Mouse (Mus musculus) limb, embryonic 13.5 days (tissue): ENCODE data around the gene Wdfy3. TPM values are rescaled to one million over a fixed set of nuclear protein-coding genes. Genes with fewer than 3 reads are reported as not detected.
"Not testable (repeated sequence)": the region's sequence is repeated elsewhere in the genome, so short reads cannot be mapped to it uniquely, and the experiment has no call there.

ENCODE experiments used
- ATAC-seq: fragments of 200-750 bp; cut with Nextera tagmentation; 2 replicates; pipeline ENCODE4 v1.8.0; 2017; ENCODE audit warnings: low read depth, moderate number of reproducible peaks, moderate TSS enrichment; ENCODE audit not compliant: low FRiP score
- H3K27ac ChIP-seq: fragments of 300-500 bp; sonication (generic); 2 replicates; pipeline ENCODE4 v1.5.1; 2015; ENCODE audit warnings: inconsistent platforms, mild to moderate bottlenecking, moderate library complexity
- H3K27me3 ChIP-seq: fragments of 300-500 bp; sonication (generic); 2 replicates; pipeline ENCODE4 v1.6.1; 2015; ENCODE audit warnings: mild to moderate bottlenecking, inconsistent platforms
- H3K36me3 ChIP-seq: fragments of 300-500 bp; sonication (generic); 2 replicates; pipeline ENCODE4 v1.6.1; 2015; ENCODE audit warnings: inconsistent platforms, mild to moderate bottlenecking, moderate library complexity
- H3K4me1 ChIP-seq: fragments of 300-500 bp; sonication (generic); 2 replicates; pipeline ENCODE4 v1.6.1; 2015; ENCODE audit warnings: inconsistent platforms
- H3K4me2 ChIP-seq: fragments of 300-500 bp; sonication (generic); replicated peaks from 2 replicates; pipeline ENCODE4 v1.6.1; 2015; ENCODE audit warnings: inconsistent platforms, mild to moderate bottlenecking, moderate library complexity
- H3K4me3 ChIP-seq: fragments of 300-500 bp; sonication (generic); 2 replicates; pipeline ENCODE4 v1.5.1; 2015; ENCODE audit warnings: moderate library complexity, mild to moderate bottlenecking, inconsistent platforms
- H3K9ac ChIP-seq: fragments of 300-500 bp; sonication (generic); 2 replicates; pipeline ENCODE4 v1.6.1; 2015; ENCODE audit warnings: mild to moderate bottlenecking, inconsistent platforms
- H3K9me3 ChIP-seq: fragments of 300-500 bp; sonication (generic); 2 replicates; pipeline ENCODE4 v1.6.1; 2016; ENCODE audit warnings: inconsistent platforms
- WGBS: fragments of 180-500 bp; shearing (Covaris S2); methylation state at CpG from one replicate; pipeline ENCODE4 v1.1.7; 2015; 5-methylcytosine and 5-hydroxymethylcytosine counted together
- polyA plus RNA-seq: library from polyadenylated mRNA; unstranded; fragments of >200 nt; fragmentation: Nextera tagmentation; extraction: Ambion mirVana; gene quantifications from 2 replicates; pipeline ENCODE4 v1.2.1, GENCODE M21; 2015

Wdfy3 gene
- polyA plus RNA-seq, 1 experiment from 2014 or later = 18.6 TPM

DNA sequence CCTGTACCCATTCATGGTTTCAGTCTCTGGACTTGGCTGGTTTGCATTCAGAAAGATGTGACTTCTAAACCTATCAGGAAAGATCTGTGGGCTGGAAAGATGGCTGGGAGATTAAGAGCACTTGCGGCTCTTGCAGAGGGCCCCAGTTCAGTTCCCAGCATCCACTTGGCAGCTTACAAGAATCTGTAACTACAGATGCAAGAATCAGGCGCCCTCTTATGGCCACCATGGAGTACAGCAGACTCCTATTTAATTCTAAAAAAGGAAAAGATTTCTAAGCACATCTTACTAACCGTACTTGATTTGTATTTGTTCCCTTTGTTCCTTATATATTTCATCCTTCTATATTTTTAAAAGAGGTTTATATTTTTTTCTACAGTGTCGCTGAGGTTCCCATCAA is 137.7 kb downstream of the Wdfy3 start:
- no peak overlapping the region for H3K27ac ChIP-seq
- no peaks in the 10 kb centered on the region for H3K9me3 ChIP-seq
- 72% methylated on average over 4 of the region's 4 CpGs for WGBS
- H3K9ac ChIP-seq = no peak overlapping the region
- no peaks in the 10 kb centered on the region for H3K4me1 ChIP-seq
- no peak for ATAC-seq
- H3K4me2 ChIP-seq = no peak overlapping the region
- no peaks in the 10 kb centered on the region for H3K27me3 ChIP-seq
- H3K36me3 ChIP-seq = peaks cover 80% of the 10 kb centered on the region
- H3K4me3 ChIP-seq = no peak overlapping the region

DNA sequence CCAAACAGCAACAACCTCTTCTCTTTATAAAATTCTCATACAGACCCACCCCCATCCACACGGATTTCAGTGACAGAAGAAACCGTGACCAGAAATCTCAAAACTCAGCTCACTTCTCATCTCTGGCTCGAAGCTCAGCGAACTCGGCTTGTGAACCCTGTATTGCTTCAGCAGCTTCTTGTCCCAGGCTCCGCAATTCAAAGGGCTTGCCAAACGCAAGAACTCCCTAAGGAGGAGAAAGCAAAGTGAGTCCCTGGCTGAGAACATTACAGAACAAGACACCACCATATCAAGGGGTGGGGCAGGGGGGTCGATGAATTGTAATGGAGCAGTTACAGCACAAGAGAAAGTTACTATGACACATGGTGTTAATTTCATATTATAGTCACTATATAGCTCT is 143.4 kb downstream of the Wdfy3 start:
- Histone ChIP-seq H3K27ac (no peak overlapping the region), H3K4me2 (no peak overlapping the region), H3K4me3 (no peak overlapping the region), H3K9me3 (no peaks in the 10 kb centered on the region), H3K9ac (no peak overlapping the region), H3K27me3 (no peaks in the 10 kb centered on the region), H3K36me3 (peaks cover 89% of the 10 kb centered on the region), H3K4me1 (no peaks in the 10 kb centered on the region)
- no peak for ATAC-seq
- WGBS = 92% methylated on average over 8 of the region's 8 CpGs

DNA sequence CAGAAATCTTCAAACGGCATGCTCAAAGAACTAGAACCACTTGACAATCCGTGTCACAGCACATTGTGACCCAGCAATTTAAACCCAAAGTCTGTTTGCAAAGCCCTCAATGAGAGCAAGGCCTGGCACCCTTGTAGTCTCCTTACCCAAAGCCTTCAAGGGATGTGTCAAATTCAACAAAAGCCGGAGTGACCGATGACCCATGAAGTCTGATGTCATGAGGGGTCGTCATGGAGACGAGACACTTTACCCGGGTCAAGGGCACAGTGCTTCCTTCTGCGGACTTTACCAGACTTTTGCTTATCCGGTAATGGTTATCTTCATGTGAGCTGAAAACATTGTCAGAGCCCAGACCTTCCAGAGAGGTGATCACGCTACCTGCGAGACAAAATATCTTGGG is 146.0 kb downstream of the Wdfy3 start:
- no peak overlapping the region for H3K4me2 ChIP-seq
- H3K4me3 ChIP-seq = no peak overlapping the region
- H3K4me1 ChIP-seq = no peaks in the 10 kb centered on the region
- H3K27ac ChIP-seq = no peak overlapping the region
- H3K9ac ChIP-seq = no peak overlapping the region
- H3K9me3 ChIP-seq = no peaks in the 10 kb centered on the region
- ATAC-seq = no peak
- H3K36me3 ChIP-seq = peaks cover 90% of the 10 kb centered on the region
- WGBS = 93% methylated on average over 11 of the region's 11 CpGs
- H3K27me3 ChIP-seq = no peaks in the 10 kb centered on the region

DNA sequence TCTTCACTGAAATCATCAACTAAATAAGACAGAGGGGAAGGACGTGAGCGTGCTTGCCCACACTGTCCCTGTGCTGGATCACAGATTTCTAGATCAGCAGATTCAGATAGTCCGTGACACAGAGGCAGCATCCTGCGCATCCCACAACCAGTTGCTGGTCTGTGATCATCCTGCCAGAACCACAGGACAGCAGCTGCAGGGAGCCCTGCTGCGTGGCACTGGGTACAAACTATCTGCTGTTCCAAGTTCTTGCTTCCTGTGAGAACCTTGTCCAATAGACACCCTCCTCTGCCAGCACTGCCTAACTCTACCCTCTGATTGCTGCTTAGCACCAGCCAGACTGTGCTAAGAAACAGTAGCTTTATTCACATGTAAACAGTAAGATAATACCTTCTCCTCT is 150.2 kb downstream of the Wdfy3 start:
- Histone ChIP-seq H3K9me3 (no peaks in the 10 kb centered on the region), H3K4me3 (no peak overlapping the region), H3K9ac (no peak overlapping the region), H3K27me3 (no peaks in the 10 kb centered on the region), H3K36me3 (peaks cover 85% of the 10 kb centered on the region), H3K4me2 (no peak overlapping the region), H3K27ac (no peak overlapping the region), H3K4me1 (no peaks in the 10 kb centered on the region)
- WGBS = 93% methylated on average over 5 of the region's 5 CpGs
- ATAC-seq = no peak

DNA sequence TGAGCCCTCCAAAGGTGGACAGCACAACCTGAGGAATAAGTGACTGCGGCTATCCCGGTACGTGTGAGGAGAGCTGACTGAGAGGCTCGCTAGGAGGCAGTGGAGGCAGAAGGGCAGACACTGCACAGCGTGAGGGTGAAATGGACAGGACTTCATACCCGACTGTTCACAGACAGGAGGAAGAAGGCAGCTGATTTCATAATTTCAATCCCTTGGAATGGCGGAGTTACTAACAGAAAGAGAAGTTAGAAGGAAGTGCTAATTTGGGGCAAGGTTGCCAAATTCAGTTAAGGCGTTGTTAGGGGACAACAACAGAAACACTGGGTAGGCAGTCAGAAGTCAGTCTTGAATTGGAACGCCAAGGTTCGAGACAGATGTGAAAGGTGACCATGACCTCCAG is 160.3 kb downstream of the Wdfy3 start:
- Histone ChIP-seq H3K36me3 (peaks cover 90% of the 10 kb centered on the region), H3K9me3 (no peaks in the 10 kb centered on the region), H3K27me3 (no peaks in the 10 kb centered on the region), H3K4me2 (no peak overlapping the region), H3K4me1 (no peaks in the 10 kb centered on the region), H3K4me3 (no peak overlapping the region), H3K27ac (no peak overlapping the region), H3K9ac (no peak overlapping the region)
- WGBS = 92% methylated on average over 10 of the region's 10 CpGs
- ATAC-seq = no peak

DNA sequence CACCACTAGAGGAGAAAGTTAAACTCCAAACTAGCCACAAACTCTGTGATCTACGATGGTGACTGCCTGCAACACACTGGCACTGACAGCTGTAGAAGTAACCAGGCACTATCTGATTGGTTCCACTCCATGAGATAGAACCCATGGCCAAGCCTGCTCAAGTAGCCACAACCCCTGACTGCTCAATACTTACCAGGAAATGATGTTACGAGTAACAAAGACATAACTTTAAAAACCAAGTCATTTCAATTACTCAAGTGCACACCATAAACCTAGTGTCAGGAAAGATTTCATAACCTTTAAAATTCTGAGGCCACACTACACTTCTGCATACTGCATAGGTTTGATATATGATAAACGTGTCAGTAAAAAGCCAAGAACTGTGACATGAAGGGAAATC is 164.1 kb downstream of the Wdfy3 start:
- Histone ChIP-seq H3K4me1 (no peaks in the 10 kb centered on the region), H3K4me3 (no peak overlapping the region), H3K27me3 (no peaks in the 10 kb centered on the region), H3K9ac (no peak overlapping the region), H3K4me2 (no peak overlapping the region), H3K9me3 (no peaks in the 10 kb centered on the region), H3K36me3 (peaks cover 93% of the 10 kb centered on the region), H3K27ac (no peak overlapping the region)
- 92% methylated on average over 3 of the region's 3 CpGs for WGBS
- no peak for ATAC-seq

DNA sequence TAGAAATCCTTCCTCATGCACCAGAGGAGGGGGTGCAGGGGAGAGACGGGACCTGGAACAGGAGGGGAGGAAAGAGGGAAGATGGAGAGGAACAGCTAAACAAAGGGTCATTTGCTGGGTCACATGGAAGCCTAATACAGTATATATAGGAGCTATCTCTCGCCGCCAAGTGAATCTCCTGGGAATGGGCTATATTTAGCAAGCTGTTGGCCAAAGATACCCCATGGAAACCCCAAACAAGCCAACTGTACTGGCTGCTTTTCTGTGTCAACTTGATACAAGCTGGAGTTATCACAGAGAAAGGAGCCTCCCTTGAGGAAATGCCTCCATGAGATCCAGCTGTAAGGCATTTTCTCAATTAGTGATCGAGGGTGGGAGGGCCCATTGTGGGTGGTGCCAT is 164.9 kb downstream of the Wdfy3 start:
- H3K4me3 ChIP-seq, H3K4me1 ChIP-seq, H3K9ac ChIP-seq, ATAC-seq, H3K27ac ChIP-seq, H3K4me2 ChIP-seq, H3K9me3 ChIP-seq, H3K27me3 ChIP-seq: not testable (repeated sequence)
- WGBS = 86% methylated on average over 4 of the region's 4 CpGs
- peaks cover 94% of the 10 kb centered on the region for H3K36me3 ChIP-seq

DNA sequence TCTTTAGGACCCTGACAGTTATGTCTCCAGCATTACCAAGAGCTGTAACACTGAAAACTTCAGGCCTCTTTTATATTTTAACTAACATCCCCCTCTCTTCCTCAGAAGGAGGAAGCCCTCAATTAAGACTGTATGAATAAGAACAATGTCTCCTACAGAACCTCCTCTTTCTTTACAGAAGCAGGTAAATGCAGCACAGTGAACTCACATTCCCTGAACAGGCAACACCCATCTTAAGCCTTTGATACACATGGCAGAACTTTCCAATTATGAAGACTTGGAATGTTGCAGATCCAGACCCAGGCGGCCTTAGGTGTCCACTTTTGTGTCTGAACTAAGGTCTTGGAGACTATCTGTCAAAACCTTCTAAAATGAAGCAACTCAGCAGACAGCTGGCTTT is 167.0 kb downstream of the Wdfy3 start:
- H3K27me3 ChIP-seq = no peaks in the 10 kb centered on the region
- ATAC-seq = no peak
- no peak overlapping the region for H3K27ac ChIP-seq
- H3K9ac ChIP-seq = no peak overlapping the region
- 87% methylated on average over 1 of the region's 1 CpGs for WGBS
- no peaks in the 10 kb centered on the region for H3K9me3 ChIP-seq
- H3K4me2 ChIP-seq = no peak overlapping the region
- no peak overlapping the region for H3K4me3 ChIP-seq
- H3K4me1 ChIP-seq = no peaks in the 10 kb centered on the region
- peaks cover 92% of the 10 kb centered on the region for H3K36me3 ChIP-seq

DNA sequence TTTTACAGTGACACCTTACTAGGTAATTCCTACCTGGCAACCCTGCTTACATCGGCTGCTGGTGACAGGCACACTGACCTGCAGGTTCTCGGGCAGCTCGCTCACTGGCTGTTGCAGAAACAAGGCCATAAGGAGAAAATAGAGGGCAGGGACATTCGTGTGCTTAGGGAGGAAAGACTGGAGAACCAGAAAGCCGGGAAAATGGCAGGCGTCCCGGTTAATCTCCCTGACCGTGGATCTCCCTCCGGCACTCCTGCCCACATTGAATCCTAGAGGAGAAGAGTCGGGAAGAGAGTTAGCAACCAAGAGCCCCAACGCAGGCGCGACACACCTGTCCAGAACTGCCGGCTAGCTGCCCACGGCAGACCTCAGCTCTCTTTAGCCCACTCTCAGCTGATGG is 169.7 kb downstream of the Wdfy3 start:
- ATAC-seq = no peak
- Histone ChIP-seq H3K4me2 (no peak overlapping the region), H3K9me3 (no peaks in the 10 kb centered on the region), H3K4me1 (no peaks in the 10 kb centered on the region), H3K9ac (no peak overlapping the region), H3K27me3 (no peaks in the 10 kb centered on the region), H3K36me3 (peaks cover 92% of the 10 kb centered on the region), H3K4me3 (no peak overlapping the region), H3K27ac (no peak overlapping the region)
- WGBS = 94% methylated on average over 15 of the region's 15 CpGs

DNA sequence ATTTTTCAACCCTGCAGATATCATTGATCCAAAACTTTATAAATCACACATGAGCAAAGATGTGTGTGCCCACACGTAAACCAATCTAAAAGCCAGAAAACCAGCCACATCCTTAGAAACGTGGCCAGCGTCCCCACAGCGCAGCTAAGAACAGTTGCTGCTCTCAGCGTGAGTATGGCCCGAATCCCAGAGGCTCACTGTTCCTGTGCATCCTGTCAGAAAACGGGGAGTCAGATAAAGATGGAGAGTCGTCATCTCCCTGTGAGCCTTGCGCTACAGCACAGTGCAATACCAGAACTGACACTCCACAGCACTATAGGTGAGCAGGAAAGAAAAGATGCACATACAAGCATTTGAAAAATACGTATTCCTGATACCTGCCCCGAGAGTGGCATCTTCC is 172.9 kb downstream of the Wdfy3 start:
- Histone ChIP-seq H3K27me3 (no peaks in the 10 kb centered on the region), H3K9ac (no peak overlapping the region), H3K9me3 (no peaks in the 10 kb centered on the region), H3K36me3 (peaks cover 92% of the 10 kb centered on the region), H3K4me1 (no peaks in the 10 kb centered on the region), H3K4me3 (no peak overlapping the region), H3K4me2 (no peak overlapping the region), H3K27ac (no peak overlapping the region)
- no peak for ATAC-seq
- 95% methylated on average over 11 of the region's 11 CpGs for WGBS

DNA sequence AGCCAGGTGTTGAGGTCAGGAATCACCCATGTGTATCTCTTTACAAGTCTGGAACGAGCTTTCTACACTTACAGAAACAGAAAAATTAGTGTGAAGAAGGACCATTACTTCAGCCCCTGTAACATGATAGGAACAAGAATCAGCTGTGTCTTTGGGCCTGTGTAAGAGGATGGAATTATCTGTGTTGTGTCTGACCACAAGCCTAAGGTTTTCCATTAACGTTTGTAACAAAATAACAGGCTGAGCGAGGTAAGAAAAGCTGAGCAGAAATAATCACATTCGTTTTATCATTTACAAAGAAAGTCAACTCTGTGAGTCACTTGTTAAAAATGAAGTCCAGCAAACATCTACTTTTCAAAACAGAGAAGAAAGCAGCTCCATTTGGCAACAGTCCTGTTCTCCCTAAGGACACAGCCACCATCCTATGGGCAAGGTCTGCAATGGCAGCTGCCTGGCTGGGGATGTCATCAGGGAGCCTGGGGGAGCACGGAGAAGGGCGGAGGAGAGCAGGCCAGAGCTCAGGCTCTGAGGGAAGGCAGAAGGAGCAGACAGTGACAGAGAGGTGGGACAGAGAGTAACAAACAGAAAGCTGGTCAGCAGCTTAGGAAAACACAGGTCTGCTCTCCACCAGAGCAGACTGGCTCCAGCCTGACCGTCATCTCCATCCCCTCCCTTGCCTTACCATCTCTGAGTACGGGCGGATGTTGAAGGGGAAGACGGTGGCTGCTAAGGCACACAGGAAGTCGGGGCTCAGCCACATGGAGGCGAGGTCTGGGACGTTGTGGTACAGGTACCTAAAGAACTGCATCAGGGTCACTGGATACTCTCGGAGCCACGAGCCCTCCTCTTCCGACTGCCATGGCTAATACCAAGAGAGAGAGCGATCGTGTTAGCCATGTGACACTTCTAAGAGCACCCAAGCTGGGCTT is 173.7 kb downstream of the Wdfy3 start:
- Histone ChIP-seq H3K27ac (no peak overlapping the region), H3K27me3 (no peaks in the 10 kb centered on the region), H3K4me1 (no peaks in the 10 kb centered on the region), H3K4me3 (no peak overlapping the region), H3K4me2 (no peak overlapping the region), H3K9me3 (no peaks in the 10 kb centered on the region), H3K9ac (no peak overlapping the region), H3K36me3 (peaks cover 89% of the 10 kb centered on the region)
- no peak for ATAC-seq
- 89% methylated on average over 18 of the region's 18 CpGs for WGBS

DNA sequence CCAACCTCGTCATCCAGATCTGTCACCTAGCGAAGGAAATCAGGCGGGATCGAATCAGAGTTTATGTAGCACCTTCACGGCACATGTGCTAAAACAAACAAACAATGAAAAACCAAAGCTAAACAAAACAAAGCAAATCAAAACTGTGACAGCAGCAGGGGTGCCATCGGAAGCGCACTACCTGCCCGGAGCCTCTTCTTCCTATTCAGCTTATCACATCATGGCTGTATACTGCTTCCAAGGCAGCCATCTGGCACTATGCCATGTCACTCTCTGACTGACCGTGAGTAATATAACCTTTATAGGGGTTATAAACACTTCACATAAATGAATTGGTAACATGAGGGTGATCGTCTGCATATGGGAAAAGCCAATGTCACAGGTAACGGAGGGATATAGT is 174.6 kb downstream of the Wdfy3 start:
- H3K27me3 ChIP-seq = no peaks in the 10 kb centered on the region
- H3K9me3 ChIP-seq = no peaks in the 10 kb centered on the region
- no peak for ATAC-seq
- H3K36me3 ChIP-seq = peaks cover 89% of the 10 kb centered on the region
- H3K27ac ChIP-seq = no peak overlapping the region
- no peak overlapping the region for H3K9ac ChIP-seq
- H3K4me2 ChIP-seq = no peak overlapping the region
- 73% methylated on average over 11 of the region's 11 CpGs for WGBS
- no peak overlapping the region for H3K4me3 ChIP-seq
- H3K4me1 ChIP-seq = no peaks in the 10 kb centered on the region
